Mouse (Mus musculus): ENCODE data around the gene Pnkd.

DNA sequence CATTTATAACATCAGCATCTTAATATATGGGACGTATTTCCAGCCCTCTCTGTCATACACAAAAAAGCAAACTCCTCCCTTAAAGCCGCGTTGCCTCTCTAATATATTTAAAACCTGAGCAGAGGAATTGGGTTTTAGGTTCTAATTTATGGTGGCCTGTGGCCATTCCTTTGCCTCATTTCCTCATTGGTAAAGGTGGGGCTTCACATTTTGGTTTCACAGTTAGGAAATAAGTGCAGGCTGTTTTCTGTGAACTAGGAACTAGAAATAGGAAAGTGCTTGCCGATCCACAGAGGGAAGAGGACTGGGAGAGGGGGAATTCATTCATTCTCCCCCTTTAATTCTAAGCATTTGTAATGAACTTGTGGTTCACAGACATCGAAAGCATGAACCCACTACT is 47.1 kb upstream of the Pnkd start:
- TF ChIP-seq CTCF (IDR thresholded peaks at IDR 0.05; ENCODE audit: low read depth, low read length) (no peak), POLR2A (IDR thresholded peaks at IDR 0.05; ENCODE audit: insufficient read depth, low read length) (no peak), EP300 (IDR thresholded peaks at IDR 0.05; ENCODE audit: insufficient read depth, low read depth, low read length) (no peak)

All from ES-Bruce4 (cell line).